Mouse (Mus musculus) urinary bladder, postnatal 36 days (tissue): ENCODE results near the gene Phf2.

Source experiments
- DNase-seq, 2 experiments: peaks; one replicate each; pipeline ENCODE4 v3.0.0; 2022; ENCODE audit warnings: low spot score in 2 of 2, mixed read lengths in 1 of 2

The Phf2 gene

GRCm38 (mm10) chr13:48870771-48871731, at the start of gene Phf2:
Gene Phf2 (minus strand): TSS chr13:48871119.
- DNase-seq = no peak

- DNase-seq = no peak
Measured at GRCm38 (mm10) chr13:48919756-48920415, 49.0 kb upstream of the Phf2 start.

GRCm38 (mm10) chr13:48917113-48917599, 46.2 kb upstream of the Phf2 start:
- DNase-seq = no peak

GRCm38 (mm10) chr13:48913680-48914079, 42.8 kb upstream of the Phf2 start:
- DNase-seq = peak; percentile 30 to 36

- DNase-seq = no peak
Measured at GRCm38 (mm10) chr13:48913141-48913540, 42.2 kb upstream of the Phf2 start.

- no peak for DNase-seq
Measured at GRCm38 (mm10) chr13:48911426-48911825, 40.5 kb upstream of the Phf2 start.

- no peak for DNase-seq
Measured at GRCm38 (mm10) chr13:48905458-48905857, 34.5 kb upstream of the Phf2 start.

- DNase-seq = no peak
Measured at GRCm38 (mm10) chr13:48895376-48895775, 24.5 kb upstream of the Phf2 start.

- DNase-seq = no peak
Measured at GRCm38 (mm10) chr13:48890260-48890960, 19.5 kb upstream of the Phf2 start.

- peak; percentile 97 to 99 for DNase-seq
Measured at GRCm38 (mm10) chr13:48878534-48878933, 7.6 kb upstream of the Phf2 start.

- DNase-seq = no peak
Measured at GRCm38 (mm10) chr13:48877805-48878204, 6.9 kb upstream of the Phf2 start.

GRCm38 (mm10) chr13:48872726-48873125, 1.8 kb upstream of the Phf2 start:
- no peak for DNase-seq

GRCm38 (mm10) chr13:48871887-48872606, 1.1 kb upstream of the Phf2 start:
- DNase-seq = no peak

GRCm38 (mm10) chr13:48869950-48870770, 759 bp downstream of the Phf2 start:
- DNase-seq = peak; percentile 40 to 59

GRCm38 (mm10) chr13:48869600-48869949, 1.3 kb downstream of the Phf2 start:
- peak; percentile 42 to 46 for DNase-seq

- DNase-seq = no peak
Measured at GRCm38 (mm10) chr13:48869088-48869487, 1.8 kb downstream of the Phf2 start.

GRCm38 (mm10) chr13:48864673-48865356, 6.1 kb downstream of the Phf2 start:
- no peak for DNase-seq

- no peak for DNase-seq
Measured at GRCm38 (mm10) chr13:48863556-48863955, 7.4 kb downstream of the Phf2 start.

- DNase-seq = no peak
Measured at GRCm38 (mm10) chr13:48861913-48862312, 9.0 kb downstream of the Phf2 start.

GRCm38 (mm10) chr13:48858779-48859178, 12.1 kb downstream of the Phf2 start:
- DNase-seq = no peak
